Mouse (Mus musculus): Measurements from ENCODE around the gene Stk38.
"Not testable (repeated sequence)": the region's sequence is repeated elsewhere in the genome, so short reads cannot be mapped to it uniquely, and the experiment has no call there.

Stk38 gene

GRCm38 (mm10) chr17:29007641-29008325, at the start of gene Stk38:
TSS of gene Stk38 (minus strand) at chr17:29007995.
- DNase-seq (ENCODE audit: low read depth), result peak; percentile 66

DNA sequence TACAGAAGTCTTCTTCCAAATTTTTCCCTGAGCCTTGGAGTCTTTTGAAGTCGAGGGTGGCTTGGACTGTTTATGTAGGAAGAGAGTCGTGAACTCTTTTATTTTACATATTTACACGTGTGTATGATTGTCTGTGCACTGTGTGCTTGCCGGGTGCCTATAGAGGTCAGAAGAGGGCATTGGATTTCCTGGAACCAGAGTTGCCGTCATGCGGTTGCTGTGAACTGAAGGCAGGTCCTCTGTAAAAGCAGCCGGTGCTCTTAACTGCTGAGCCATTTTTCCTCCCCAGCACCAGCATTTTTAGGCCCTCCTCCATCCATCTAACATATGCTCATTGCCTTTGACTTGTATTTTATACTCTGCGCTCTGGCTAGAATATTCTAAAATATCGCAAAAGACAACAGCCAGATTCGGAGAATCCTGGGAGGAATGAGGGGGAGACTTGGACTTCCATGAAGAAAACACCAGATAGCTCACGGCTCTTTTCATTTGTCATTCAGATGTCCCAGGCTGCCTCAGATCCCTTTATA, 49.6 kb upstream of the Stk38 start:
- no peak for DNase-seq (ENCODE audit: low read depth)

DNA sequence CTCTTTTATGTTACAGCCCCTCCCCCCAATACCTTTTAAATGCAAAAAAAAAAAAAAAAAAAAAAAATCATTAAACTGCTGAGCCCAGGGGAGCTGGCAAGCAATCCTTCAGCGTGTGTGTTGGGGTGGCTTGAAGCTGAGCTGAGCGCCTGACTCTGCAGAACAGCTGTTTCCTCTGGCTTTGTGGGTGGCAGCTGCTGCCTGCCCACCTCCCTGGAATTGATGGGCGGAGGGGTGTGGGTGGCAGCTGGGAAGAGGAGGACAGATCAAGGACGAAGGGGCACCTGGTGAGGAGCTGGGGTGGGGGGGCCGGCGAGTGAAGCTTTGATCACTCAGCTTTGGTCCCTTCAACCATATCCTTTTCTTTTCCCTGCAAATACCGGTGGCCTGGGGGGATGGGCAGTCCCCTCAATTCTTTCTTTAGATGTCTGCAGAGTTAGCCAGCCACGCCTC, 48.9 kb upstream of the Stk38 start:
- DNase-seq (ENCODE audit: low read depth), result no peak

GRCm38 (mm10) chr17:29056207-29056606, 48.4 kb upstream of the Stk38 start:
- no peak for DNase-seq (ENCODE audit: low read depth)

- DNase-seq (ENCODE audit: low read depth), result no peak
Observed at GRCm38 (mm10) chr17:29055586-29055985, 47.8 kb upstream of the Stk38 start.

GRCm38 (mm10) chr17:29054429-29054828, 46.6 kb upstream of the Stk38 start:
- DNase-seq (ENCODE audit: low read depth), result no peak

GRCm38 (mm10) chr17:29053841-29054240, 46.0 kb upstream of the Stk38 start:
- no peak for DNase-seq (ENCODE audit: low read depth)

GRCm38 (mm10) chr17:29053067-29053466, 45.3 kb upstream of the Stk38 start:
- DNase-seq (ENCODE audit: low read depth), result no peak

- no peak for DNase-seq (ENCODE audit: low read depth)
Observed at GRCm38 (mm10) chr17:29050791-29051190, 43.0 kb upstream of the Stk38 start.

- no peak for DNase-seq (ENCODE audit: low read depth)
Observed at GRCm38 (mm10) chr17:29049923-29050322, 42.1 kb upstream of the Stk38 start.

GRCm38 (mm10) chr17:29049508-29049889, 41.7 kb upstream of the Stk38 start:
- DNase-seq (ENCODE audit: low read depth), result no peak

DNA sequence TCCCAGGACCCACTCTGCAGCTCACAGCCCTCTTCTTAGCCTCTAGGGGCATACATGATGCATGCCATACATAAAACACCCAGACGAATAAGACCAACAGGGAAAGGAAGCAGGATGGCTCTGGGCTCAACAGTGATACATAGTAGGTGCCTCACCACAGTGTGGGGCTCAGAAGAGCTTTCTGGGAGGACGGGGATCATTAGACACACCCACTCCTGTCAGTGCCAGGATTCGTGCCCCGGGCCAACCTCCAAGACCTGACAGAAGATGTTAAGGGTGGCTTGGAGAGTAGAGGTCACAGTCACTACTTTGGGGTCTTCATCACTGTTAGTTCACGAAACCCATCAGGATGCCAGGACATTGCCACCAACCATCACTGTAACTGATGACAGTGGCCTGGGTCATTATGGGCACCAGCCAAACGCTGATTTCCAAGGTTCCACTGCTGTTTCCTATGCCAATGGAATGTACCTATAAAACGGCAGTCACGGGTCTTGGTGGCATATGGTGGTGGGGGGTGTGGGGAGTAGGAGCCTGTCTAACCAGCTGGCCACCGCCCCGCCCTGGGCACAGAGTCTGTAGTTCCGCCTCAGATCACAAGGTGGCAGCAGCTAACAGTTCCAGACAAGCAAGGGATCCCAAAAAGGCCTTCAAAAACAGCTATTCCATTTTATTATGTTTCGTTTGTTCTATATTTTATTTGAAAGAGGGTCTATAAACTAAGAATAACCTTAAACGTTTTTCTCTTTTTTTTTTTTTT, 41.1 kb upstream of the Stk38 start:
- DNase-seq (ENCODE audit: low read depth), result peak; percentile 67

- no peak for DNase-seq (ENCODE audit: low read depth)
Observed at GRCm38 (mm10) chr17:29047697-29048514, 40.1 kb upstream of the Stk38 start.

DNA sequence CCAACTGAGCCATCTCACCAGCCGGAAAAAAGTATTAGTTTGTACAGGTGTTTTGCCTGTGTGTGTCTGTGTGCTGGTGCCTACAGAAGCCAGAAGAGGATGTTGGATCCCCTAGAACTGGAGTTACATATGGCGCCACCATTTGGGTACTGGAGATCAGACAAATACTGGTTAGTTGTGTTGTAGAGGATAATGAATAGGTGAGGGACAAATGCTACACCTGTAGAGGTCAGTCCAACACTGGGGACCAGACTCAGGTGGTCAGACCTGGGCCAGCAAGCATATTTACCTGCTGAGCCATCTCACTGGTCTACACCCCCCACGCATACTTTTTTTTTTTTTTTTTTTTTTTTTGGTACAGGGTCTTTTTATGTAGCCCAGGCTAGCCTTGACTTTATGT, 39.1 kb upstream of the Stk38 start:
- DNase-seq (ENCODE audit: low read depth), result no peak

- DNase-seq (ENCODE audit: low read depth), result no peak
Observed at GRCm38 (mm10) chr17:29045741-29046530, 38.1 kb upstream of the Stk38 start.

- no peak for DNase-seq (ENCODE audit: low read depth)
Observed at GRCm38 (mm10) chr17:29044925-29045319, 37.1 kb upstream of the Stk38 start.

DNA sequence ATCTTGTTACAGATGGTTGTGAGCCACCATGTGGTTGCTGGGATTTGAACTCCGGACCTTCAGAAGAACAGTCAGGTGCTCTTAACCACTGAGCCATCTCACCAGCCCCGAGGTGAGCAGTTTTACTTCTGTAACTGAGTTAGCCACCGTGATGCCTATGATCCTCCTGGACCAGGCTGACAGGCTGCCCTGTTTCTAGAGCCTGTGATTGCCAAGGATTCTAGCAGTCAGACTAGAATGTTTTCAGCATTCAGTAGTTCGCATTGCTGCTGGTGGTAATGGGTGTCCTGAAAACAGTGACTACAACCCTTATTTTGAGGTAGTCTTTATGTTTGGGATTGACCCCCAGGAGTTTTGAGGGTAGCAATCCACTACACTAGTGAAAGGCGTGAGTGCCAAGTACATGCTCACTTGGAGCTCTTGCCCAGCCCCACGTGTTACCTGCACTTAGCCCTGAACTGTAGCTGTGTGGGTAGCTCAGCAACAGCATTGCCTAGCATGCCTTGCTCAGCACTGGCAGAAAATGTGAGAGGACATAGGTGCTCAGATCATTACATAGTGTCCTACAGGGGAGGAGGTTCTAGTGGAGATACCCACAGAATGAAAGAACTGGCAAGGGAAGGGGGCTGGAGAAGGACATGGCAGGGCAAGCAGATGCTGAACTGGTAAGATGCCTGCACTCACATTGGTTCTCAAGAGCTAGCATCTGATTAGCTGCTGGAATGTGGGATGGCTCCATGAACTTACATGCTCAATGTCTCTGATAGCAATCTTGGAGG, 36.5 kb upstream of the Stk38 start:
- no peak for DNase-seq (ENCODE audit: low read depth)

DNA sequence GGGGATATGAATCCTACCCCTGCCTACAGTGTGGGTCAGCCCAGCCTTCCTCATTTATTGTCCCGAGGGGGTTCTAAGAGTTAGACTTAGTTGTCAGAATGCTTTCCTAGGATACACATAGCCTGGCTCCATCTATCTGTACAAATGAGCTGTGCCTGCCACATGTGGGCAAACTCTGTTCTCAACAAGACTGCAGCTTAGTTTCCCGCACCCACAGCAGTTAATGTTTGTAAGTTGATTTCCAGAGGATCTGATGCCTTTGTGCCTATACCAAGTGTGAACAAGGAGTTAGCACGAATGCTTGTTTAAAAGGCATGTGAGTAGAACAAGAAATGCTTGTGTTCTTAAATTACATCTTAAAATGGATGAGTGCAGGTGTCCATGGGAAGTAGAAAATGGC, 35.8 kb upstream of the Stk38 start:
- no peak for DNase-seq (ENCODE audit: low read depth)

DNA sequence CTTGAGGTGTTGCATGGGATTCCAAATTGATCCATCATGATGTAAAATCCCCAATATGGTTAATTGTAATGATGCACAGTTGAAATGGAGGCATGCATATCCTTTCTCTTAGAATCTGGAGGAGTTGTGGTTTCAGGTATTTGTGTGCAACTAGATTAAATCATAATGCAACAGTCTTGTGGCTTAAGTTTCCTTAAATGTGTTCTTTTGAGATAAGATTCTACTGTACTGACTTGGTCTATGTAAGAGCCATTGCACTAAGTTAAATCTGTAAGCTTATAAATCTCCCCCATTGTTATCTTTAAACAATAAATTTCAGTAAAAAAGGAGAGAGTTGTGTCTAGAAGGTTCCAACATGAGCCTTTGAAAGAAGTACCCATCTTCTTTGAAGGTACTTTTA, 34.8 kb upstream of the Stk38 start:
- DNase-seq (ENCODE audit: low read depth), result no peak

DNA sequence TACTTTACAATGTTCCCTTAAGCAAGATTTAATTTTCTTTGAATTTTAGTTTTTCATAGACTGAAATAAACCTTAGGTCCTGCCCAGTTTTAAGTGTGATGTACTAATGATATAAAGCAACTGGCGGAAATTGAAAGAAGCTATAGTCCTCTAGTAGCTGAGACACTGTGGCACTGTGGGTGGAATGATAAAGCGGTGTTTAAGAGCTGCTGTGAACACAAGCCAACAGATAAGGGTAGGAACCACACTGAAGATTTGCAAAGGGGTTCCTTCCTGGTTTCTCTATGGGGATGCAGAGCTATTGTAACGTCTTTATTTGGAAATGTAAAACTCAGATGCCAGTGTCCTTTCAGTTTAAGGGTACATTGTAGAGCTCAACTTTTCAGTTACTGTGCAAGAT, 33.8 kb upstream of the Stk38 start:
- DNase-seq (ENCODE audit: low read depth), result not testable (repeated sequence)

- no peak for DNase-seq (ENCODE audit: low read depth)
Observed at GRCm38 (mm10) chr17:29039351-29039750, 31.6 kb upstream of the Stk38 start.

All from c-Kit-positive CD71-positive TER-119-negative erythroid progenitor cells, embryonic 14.5 days (primary cell).